Mouse (Mus musculus) granulocyte monocyte progenitor cell, adult 5-6 weeks (primary cell): ENCODE results near the gene Ncor1. TPM values are rescaled to one million over a fixed set of nuclear protein-coding genes. Genes with fewer than 3 reads are reported as not detected.
"Not testable (repeated sequence)": the region's sequence is repeated elsewhere in the genome, so short reads cannot be mapped to it uniquely, and the experiment has no call there.

Experiments
- ATAC-seq: replicated peaks from 2 replicates; pipeline ENCODE4 v1.8.0; 2016; ENCODE audit warnings: mild to moderate bottlenecking, moderate TSS enrichment, inconsistent platforms; ENCODE audit not compliant: poor library complexity, severe bottlenecking
- total RNA-seq, 2 experiments: library from RNA; stranded (forward) in 1 of 2; stranded (reverse) in 1 of 2; fragments of 200-712, 200-1000 nt in 1 of 2; fragments of >200 nt in 1 of 2; fragmentation: Nextera tagmentation in 1 of 2; gene quantifications; 2 replicates each; pipeline ENCODE4 v1.2.3; 2014 to 2017

Gene Ncor1
- total RNA-seq, 2 experiments from 2014 or later: 271 to 349 TPM

DNA sequence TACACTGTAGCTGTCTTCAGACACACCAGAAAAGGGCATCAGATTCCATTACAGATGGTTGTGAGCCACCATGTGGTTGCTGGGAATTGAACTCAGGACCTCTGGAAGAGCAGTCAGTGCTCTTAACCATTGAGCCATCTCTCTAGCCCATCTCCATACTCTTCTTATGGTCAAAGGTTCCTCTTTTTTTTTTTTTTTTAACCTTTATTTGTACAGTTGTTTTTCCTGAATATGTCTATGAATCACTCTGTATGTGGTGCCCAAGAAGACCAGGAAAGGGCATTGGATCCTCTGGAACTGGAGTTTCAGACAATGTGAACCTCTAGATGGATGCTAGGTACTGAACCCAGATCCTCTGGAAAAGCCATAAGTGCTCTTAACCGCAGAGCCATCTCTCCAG, 4.2 kb upstream of the Ncor1 start:
- not testable (repeated sequence) for ATAC-seq

DNA sequence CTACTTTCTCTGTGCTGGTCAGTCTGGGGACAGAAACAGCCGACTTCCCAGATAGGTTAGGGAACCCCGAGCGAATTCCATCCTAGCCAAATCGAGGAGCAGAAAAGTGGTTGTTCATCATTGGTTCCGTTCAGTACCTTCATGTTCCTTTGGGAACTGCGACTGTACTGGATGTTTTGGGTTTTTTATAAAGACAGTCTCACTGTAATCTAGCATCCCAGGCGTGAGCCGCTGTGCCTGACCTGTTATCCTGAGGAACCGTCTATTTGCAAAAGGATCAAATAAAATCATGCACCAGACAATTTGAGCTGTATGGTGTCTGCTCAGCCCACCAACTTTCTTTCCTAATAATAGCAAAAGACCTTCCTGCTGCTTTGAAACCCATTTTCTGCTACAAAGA, 439 bp upstream of the Ncor1 start:
- ATAC-seq: no peak

DNA sequence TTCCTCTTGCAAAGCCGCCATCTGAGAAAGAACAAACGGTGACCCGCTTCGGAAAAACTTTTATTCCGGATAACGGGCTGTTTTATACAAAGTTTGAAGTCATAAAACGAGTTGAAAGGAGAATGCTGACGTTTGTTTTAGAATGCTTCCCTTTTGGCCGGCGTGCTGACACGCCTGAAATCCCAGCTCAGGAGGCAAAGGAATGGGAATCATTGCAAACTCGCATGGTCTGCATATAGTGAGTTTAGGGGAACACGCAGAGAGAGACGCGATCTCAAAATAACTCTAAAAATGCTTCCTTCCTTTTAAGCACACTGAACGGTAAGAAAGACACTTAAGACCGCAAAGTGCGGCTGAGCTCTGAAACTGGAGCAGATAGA, 460 bp downstream of the Ncor1 start:
- ATAC-seq: no peak

DNA sequence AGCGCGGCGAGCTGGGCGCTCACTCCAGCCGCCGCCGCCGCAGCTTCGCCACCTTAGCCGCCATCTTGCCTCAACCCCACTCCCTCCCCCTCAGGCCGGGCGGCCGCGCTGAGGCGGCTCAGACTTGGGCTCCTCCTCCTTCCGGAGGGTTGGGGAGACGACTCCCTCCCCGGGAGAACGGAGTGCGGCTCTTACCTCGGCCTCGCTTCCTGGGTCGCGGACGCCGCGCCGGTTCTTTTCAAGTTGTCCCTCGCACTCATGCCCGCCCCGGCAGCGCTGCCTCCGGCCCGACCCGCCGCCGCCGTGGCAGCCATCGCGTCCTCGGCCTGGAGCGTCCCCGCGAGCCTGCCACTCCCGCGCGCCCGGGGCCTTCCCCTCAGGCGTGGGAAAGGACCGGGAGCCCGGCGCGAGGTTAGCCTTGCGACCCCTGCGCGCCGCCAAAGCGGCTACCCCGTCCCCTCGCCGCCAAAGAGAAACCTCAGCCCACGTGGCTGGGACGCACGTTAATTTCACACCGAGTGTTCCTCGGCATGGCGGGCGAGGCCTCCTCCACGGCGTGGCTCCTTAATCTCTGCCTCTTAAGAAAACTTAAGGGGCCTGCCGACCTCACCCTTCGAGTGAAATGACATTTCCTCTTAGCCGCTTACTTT, 975 bp downstream of the Ncor1 start:
- peak; percentile 85 for ATAC-seq

DNA sequence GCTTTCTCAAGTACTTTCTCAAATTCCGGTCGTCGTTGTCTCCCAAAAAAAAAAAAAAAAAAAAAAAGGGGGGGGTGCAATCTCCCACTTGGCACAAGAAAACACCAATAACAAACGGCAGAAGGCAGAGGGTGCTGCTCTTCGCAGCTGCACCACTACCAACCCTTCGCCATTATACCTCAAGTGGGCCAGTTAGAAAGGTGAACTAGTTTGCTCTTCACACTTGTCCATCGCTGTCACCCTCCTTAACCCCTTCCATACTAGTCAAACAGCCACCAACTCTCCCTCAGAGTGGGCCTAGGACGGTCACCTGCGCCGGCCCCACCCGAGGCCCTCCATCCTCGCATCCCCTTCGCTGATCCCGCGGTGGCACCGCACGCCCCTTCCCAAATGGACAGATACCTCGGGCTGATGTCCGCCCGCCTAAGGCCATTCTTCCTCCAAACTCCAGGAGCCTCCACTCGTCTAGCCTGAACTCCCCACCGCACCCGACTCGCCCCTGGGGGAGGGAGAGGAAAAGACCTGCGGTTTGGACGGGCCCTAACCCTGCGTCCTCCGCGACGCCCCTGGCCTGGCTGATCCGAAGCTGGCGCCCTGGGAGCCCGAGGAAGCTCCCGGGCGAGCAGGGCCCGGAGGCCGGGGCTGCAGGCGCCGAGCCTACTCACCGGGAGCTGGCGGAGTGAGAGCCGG, 1.7 kb downstream of the Ncor1 start:
- ATAC-seq: peak; percentile 31

DNA sequence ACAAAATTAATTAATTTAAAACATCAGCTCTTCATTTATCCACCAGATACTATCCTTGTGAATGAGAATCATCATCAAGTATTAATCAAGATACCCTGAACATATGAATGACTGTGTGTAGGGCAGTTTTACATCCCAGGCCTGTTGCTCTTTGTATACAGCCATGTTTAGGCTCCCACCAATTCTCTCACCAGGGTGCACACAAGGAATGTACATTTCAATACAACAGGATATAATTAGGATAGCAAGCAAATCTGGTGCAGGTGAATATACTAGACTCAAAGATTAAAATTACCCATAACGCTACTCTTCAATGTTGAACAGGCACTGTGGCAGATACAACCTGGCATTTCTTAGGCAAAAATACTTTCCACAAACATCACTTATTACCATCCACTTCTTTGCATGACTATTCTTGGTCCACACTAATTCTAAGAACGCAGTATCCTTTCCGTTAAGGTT, 2.3 kb downstream of the Ncor1 start:
- no peak for ATAC-seq

DNA sequence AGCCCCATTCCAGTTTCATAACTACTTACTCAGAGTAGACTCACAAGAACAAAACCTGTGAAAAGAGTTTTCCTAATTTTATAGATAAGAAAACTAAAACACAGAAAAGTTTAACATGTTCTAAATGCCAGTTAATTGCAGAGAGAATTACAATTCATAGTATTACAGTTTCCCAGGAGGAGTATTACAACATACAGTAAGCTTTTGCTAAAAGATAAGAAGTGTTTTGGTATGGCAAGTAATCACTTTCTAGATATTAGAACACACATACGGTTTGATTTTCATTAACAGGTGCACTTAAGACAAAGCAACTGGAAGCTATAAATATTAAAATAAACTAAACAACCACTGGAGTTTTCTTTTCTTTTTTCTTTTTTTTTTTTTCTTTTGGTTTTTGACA, 3.1 kb downstream of the Ncor1 start:
- ATAC-seq: no peak

DNA sequence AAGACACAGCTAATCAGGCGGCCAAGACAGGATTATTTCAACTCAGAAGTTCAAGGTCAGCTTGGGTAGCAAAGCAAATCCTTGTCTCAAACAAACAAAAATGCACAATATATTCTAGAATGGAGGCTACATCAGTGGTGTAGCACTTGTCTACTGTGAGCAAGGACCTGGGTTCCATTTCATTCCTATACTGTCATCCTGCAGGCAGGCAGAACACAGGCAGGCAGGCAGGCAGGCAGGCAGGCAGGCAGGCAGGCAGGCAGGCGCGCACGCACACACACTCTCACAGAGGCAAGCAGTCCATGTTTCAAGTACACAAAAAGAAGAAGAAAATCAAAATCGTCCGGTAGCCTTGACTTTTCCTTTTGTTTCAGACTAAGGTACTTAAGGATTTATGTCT, 9.4 kb downstream of the Ncor1 start:
- no peak for ATAC-seq

DNA sequence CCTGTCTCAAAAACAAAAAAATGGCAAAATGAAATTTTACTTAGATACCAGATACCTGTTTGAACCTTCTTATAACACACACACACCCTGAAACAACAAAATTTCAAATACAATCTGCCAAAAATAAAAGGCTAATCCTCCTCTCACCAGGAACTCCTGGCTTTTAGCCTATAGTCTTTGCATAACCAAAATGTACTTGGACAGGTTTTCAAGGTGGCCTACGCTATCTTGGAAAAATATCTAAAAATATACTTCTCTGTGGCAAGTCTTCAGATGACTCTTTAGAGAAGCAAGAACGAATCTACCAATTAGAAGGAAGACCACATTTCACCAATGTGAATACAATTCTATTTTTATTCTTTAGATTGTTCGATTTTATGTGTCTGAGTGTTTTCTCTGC, 12.5 kb downstream of the Ncor1 start:
- ATAC-seq: no peak

DNA sequence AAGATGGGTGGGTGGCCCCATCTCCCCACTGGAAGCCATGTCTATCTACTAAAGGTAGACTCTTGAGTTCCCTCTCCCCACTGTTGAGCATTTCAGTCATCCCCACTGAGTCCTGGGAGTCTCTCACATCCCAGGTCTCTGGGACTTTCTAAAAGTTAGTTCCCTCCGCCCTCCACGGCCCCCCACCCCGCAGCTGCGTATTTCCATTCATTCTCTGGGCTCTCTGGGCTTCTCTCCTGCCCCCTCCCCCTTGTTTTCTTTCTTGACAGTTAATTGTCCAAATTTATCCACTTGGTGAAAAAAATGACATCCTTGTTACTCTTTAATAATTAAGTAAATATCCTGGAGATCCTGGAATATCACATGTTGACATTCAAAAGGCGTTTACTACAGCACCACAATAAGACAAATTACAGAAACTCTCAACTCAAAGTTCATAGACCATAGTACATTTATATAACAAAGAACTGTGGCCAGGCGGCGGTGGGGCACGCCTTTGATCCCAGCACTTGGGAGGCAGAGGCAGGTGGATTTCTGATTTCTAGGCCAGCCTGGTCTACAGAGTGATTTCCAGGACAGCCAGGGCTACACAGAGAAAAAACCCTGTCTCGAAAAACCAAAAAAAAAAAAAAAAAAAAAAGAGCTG, 17.5 kb downstream of the Ncor1 start:
- no peak for ATAC-seq

DNA sequence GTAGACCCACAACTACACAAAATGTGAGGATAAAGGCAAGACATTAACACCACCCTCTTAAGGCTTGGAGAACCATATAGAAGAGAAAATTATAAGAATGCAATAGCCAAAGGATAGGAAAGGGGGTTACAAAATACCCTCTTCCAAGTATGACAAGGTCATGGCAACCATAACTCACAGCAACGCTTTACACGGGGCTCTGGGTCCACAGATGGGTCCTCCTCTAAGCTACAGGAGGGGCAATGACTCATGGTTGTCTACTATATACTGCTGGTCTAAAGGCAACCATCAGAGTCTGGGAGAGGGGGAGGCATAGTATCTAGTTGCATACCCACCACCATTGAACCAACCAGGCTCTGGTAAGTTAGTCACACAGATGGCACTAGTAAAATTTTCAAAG, 26.1 kb downstream of the Ncor1 start:
- ATAC-seq: no peak

DNA sequence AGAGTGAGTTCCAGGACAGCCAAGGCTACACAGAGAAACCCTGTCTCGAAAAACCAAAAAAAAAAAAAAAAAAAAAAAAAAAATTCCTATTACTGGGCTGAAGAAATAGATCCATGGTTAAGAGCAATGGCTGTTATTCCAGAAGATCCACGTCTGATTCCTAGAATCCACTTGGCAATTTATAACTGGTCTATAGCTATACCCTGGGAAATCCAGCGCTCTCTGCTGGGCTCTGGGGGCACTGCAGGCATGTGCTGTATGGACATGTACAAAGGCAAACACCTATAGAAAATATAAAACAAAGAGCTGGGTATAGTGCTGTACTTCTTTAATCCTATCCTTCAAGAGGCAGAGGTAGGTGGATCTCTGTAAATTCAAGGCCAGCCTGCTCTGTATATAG, 31.2 kb downstream of the Ncor1 start:
- ATAC-seq: no peak

DNA sequence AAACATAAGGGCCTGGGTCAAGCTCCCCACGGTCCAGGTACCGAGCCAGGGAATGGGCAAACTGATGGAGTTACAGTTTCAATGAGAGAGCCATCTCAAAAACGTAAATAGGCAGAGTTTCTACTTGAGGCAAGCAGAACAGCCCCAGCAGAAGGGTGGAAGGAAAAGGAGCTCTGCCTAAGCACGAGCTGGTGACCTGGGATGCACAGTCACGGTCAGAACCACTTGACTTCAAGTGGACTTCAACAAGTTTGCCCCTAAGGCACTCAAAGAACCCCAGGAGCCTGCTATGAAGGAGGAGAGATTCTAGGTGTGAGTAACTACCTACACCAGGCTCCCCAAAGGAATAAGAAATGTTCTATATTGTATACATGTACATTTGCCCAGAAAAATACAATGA, 32.1 kb downstream of the Ncor1 start:
- no peak for ATAC-seq

DNA sequence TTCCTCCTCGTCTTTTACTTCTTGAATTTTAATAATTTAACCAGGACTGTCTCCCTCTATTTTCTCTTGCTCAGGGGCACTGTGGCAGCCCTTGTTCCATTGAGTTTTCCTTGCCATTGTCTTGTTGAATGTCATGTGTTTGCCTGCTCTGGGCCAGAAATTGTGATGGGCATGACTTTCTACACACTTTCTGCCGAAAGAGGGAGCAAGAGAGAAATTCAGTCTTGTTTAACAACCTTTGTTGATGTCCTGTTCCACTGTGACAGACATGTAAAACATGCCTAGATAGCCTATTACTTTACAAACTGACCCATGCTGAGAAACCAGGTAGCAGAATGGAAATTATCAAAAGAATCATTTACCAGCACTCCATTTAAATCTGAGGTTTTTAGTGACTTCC, 33.8 kb downstream of the Ncor1 start:
- no peak for ATAC-seq

DNA sequence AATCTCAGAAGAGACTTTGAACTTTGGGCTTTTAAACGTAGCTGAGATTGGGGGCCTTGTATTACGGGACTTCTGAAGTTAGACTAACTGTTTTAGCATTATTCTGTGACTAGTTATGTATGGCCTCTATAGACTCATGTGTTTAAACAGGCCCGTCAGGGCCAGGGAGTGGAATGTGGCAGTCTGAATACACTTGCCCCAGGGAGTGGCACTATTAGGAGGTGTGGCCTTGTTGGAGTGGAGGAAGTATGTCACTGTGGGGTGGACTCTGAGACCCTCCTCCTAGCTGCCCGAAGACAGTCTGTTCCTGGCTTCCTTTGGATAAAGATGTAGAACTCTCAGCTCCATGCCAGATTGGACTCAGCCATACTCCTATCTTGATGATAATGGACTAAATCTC, 43.3 kb downstream of the Ncor1 start:
- ATAC-seq: no peak

DNA sequence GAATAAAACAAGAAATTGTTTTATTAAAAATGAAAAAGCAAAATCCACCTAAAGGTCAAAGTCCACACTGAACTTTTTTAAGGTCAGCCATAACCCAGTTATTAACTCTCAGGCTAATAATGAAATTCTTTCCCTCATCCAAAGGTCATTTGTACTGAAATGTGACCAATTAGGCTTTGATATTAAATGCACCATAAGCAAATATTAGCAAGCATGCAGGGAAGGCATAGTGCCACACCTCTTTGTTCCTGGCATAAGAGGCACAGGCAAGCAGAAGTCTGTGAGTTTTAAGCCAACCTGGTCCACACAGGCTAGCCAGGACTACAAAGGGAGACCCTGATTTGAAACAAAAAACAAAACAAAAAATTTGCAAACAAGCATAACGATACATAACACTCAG, 48.7 kb downstream of the Ncor1 start:
- ATAC-seq: no peak

DNA sequence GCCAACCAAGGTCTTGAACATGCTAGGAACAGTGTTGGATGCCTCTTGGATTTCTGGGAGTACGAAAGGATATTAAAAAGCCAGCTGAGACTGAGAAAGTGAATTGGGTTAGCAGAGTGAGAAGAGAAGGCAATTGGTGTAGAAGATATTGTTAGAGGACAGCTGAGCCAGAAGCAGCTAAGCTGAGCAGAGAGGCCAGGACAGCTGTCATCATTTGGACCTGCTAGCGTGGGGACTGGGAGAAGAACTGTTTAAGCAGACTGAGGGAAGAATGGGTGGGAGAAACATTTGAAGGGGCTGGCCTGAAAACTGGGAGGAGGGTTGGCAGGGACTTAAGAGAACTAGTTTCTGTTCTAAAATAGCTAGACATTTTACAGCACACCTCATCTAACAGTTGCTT, 49.5 kb downstream of the Ncor1 start:
- ATAC-seq: no peak

DNA sequence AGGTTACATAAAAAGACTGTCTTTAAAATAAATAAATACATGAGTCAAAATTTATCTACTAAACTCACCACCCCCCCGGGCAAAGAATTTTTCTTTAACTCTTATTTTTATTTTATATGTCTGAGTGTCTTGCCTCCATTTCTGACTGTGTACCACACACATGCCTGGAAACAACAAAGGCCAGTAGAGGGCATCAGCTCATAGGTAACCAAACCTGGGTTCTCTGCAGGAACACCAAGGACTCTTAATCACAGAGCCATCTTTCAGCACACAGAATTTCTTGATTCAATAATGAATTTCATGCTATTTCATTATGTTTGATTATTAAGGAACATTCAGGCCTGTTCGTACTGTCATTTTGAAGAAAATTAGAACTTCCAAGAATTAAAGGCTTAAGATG, 61.9 kb downstream of the Ncor1 start:
- no peak for ATAC-seq

DNA sequence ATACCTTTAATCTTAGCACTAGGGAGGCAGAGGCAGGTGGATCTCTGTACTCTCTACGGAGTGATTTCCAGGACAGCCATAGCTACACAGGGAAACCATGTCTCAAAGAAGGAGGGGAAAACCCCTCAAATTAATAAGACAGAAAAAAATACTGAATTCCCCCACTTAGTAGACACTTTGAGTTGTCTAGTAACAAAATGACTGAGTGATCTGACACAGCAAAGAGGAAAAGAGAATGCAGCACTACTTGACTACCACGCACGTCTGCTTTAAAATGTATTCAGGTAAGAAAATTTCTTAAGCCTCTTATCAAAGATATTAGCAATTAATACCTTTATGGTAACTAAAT, 70.0 kb downstream of the Ncor1 start:
- ATAC-seq: no peak

DNA sequence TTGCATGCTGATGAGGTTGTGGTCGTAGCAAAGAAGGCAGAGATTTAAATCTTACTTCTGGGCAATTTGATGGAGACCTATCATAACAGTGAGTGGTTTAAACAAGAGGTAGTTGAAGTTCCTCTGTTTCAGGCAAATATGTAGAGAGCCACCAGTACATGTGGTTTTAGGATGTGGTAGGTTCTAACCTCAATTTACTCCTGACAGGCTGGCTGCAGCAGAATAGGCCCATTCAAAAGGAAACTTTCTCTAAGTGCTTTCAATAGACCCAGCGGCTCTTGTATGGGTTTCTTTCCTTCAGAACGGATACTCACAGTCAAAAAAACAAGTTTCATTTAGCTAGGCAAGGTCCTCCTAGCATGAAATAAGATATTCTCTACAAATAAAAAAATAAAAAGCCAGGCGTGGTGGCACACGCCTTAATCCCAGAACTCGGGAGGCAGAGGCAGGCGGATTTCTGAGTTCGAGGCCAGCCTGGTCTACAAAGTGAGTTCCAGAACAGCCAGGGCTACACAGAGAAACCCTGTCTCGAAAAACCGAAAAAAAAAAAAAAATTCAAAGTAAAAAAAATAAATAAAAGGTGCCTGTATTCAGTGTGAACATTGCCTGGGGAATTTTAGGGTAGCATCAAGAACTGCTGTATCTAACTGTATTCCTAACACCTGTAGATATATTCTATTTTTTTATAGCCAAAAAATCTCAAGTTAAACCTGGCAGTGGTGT, 70.6 kb downstream of the Ncor1 start:
- ATAC-seq: no peak

DNA sequence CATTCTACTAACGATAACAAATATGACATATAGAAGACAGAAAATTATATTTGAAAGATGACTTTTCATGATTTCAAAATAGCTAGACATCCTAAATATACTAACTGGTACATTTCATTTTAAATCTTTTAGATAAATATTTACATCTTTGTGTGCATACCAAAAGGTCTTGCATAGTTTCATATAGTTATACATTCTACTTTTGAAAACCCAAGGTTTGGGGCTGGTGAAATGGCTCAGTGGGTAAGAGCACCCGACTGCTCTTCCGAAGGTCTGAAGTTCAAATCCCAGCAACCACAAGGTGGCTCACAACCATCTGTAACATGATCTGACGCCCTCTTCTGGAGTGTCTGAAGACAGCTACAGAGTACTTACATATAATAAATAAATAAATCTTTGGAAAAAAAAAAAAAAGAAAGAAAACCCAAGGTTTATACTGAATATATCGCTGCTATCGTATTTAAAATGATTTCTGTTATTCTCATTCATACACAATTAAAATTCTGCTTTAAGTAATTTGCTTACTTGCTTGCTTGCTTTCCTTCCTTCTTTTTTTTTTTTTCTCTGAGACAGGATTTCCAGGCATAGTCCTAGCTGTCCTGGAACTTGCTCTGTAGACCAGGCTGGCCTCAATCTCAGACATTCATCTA, 81.0 kb downstream of the Ncor1 start:
- ATAC-seq: not testable (repeated sequence)
